Mouse (Mus musculus) hindbrain, postnatal 0 days (tissue): ENCODE data around the gene Itpkb. TPM values are rescaled to one million over a fixed set of nuclear protein-coding genes. Genes with fewer than 3 reads are reported as not detected.

ENCODE experiments used
- ATAC-seq: fragments of 200-750 bp; cut with Nextera tagmentation; 2 replicates; pipeline ENCODE4 v1.8.0; 2017; ENCODE audit warnings: mild to moderate bottlenecking, moderate TSS enrichment, moderate library complexity
- DNase-seq: peaks from one replicate; pipeline ENCODE4 v3.0.0-alpha.2; 2015; ENCODE audit warnings: low spot score
- H3K27ac ChIP-seq: fragments of 300-500 bp; sonication (generic); 2 replicates; pipeline ENCODE4 v1.5.1; 2014; ENCODE audit warnings: mild to moderate bottlenecking
- H3K27me3 ChIP-seq: fragments of 300-500 bp; sonication (generic); 2 replicates; pipeline ENCODE4 v1.6.1; 2014; ENCODE audit warnings: low read length, mixed read lengths; ENCODE audit not compliant: insufficient read depth
- H3K36me3 ChIP-seq: fragments of 300-500 bp; sonication (generic); 2 replicates; pipeline ENCODE4 v1.6.1; 2014; ENCODE audit warnings: low read length, mixed read lengths; ENCODE audit not compliant: insufficient read depth
- H3K4me1 ChIP-seq: fragments of 300-500 bp; sonication (generic); 2 replicates; pipeline ENCODE4 v1.6.1; 2014; ENCODE audit warnings: antibody characterized with exemption, low read length, mixed read lengths; ENCODE audit not compliant: insufficient read depth
- H3K4me2 ChIP-seq: fragments of 300-500 bp; sonication (generic); 2 replicates; pipeline ENCODE4 v1.6.1; 2014; ENCODE audit warnings: low read depth, mild to moderate bottlenecking, low read length, moderate library complexity, mixed read lengths
- H3K4me3 ChIP-seq: fragments of 300-500 bp; sonication (generic); 2 replicates; pipeline ENCODE4 v1.5.1; 2014; ENCODE audit warnings: low read length
- H3K9ac ChIP-seq: fragments of 300-500 bp; sonication (generic); replicated peaks from 2 replicates; pipeline ENCODE4 v1.6.1; 2014; ENCODE audit warnings: mild to moderate bottlenecking, low read length, moderate library complexity, mixed read lengths
- H3K9me3 ChIP-seq: fragments of 300-500 bp; sonication (generic); 2 replicates; pipeline ENCODE4 v1.6.1; 2016; ENCODE audit warnings: low read length, mixed read lengths
- CTCF ChIP-seq: IDR thresholded peaks from 2 replicates; pipeline ENCODE4 v1.5.1; 2016; ENCODE audit warnings: antibody characterized with exemption, control low read depth, low read depth
- WGBS: fragments of 180-500 bp; shearing (Covaris S2); extraction: QIAGEN DNeasy Blood & Tissue Kit; methylation state at CpG from one replicate; pipeline ENCODE4 v1.1.7; 2014; 5-methylcytosine and 5-hydroxymethylcytosine counted together
- polyA plus RNA-seq: library from polyadenylated mRNA; unstranded; fragments of >200 nt; fragmentation: Nextera tagmentation; extraction: Ambion mirVana; gene quantifications from 2 replicates; pipeline ENCODE4 v1.2.1, GENCODE M21; 2015
- total RNA-seq: library from RNA; depleted of rRNA; stranded (reverse); fragments of >200 nt; gene quantifications from 2 replicates; pipeline ENCODE4 v1.2.3, GENCODE M21; 2014; rRNA removed

Gene Itpkb
- total and polyA plus RNA-seq, 2 experiments from 2014 or later, result 4.1 to 19.0 TPM

- no peak for TF ChIP-seq CTCF
- no peak overlapping the region for H3K27ac ChIP-seq
- H3K36me3 ChIP-seq, result no peaks in the 10 kb centered on the region
- H3K9me3 ChIP-seq, result no peaks in the 10 kb centered on the region
- H3K4me3 ChIP-seq, result no peak overlapping the region
- H3K27me3 ChIP-seq, result no peaks in the 10 kb centered on the region
- WGBS, result 67% methylated on average over 5 of the region's 5 CpGs
- no peak overlapping the region for H3K4me2 ChIP-seq
- 0 out of 2 replicates have a peak, but pooled peaks cover 13% of the 10 kb centered on the region for H3K4me1 ChIP-seq
- H3K9ac ChIP-seq, result no peak overlapping the region
- ATAC-seq (no peak), DNase-seq (no peak)
Measured at GRCm38 (mm10) chr1:180464357-180464756, 134.1 kb downstream of the Itpkb start.

GRCm38 (mm10) chr1:180465620-180466019 lies 135.3 kb downstream of the Itpkb start:
- H3K9ac ChIP-seq, result no peak overlapping the region
- no peaks in the 10 kb centered on the region for H3K36me3 ChIP-seq
- WGBS, result 71% methylated on average over 5 of the region's 5 CpGs
- DNase-seq (no peak), ATAC-seq (no peak)
- no peak overlapping the region for H3K27ac ChIP-seq
- no peak overlapping the region for H3K4me3 ChIP-seq
- H3K4me2 ChIP-seq, result no peak overlapping the region
- no peaks in the 10 kb centered on the region for H3K27me3 ChIP-seq
- H3K4me1 ChIP-seq, result 0 out of 2 replicates have a peak, but pooled peaks cover 5% of the 10 kb centered on the region
- no peak for TF ChIP-seq CTCF
- no peaks in the 10 kb centered on the region for H3K9me3 ChIP-seq

- Histone ChIP-seq H3K4me2 (no peak overlapping the region), H3K4me1 (no peaks in the 10 kb centered on the region), H3K27ac (no peak overlapping the region), H3K9ac (no peak overlapping the region), H3K4me3 (no peak overlapping the region), H3K9me3 (no peaks in the 10 kb centered on the region), H3K36me3 (no peaks in the 10 kb centered on the region), H3K27me3 (no peaks in the 10 kb centered on the region)
- ATAC-seq (no peak), DNase-seq (no peak)
- WGBS, result 87% methylated on average over 4 of the region's 4 CpGs
- TF ChIP-seq CTCF, result no peak
Measured at GRCm38 (mm10) chr1:180468004-180468403, 137.7 kb downstream of the Itpkb start.

- TF ChIP-seq CTCF, result no peak
- no peak overlapping the region for H3K4me2 ChIP-seq
- no peaks in the 10 kb centered on the region for H3K9me3 ChIP-seq
- no peak overlapping the region for H3K27ac ChIP-seq
- ATAC-seq (no peak), DNase-seq (no peak)
- no peaks in the 10 kb centered on the region for H3K4me1 ChIP-seq
- H3K4me3 ChIP-seq, result no peak overlapping the region
- no peaks in the 10 kb centered on the region for H3K27me3 ChIP-seq
- no peak overlapping the region for H3K9ac ChIP-seq
- H3K36me3 ChIP-seq, result no peaks in the 10 kb centered on the region
Measured at GRCm38 (mm10) chr1:180473566-180473965, 143.3 kb downstream of the Itpkb start.

Other genes starting within 250 kb of the Itpkb start
- gene Coq8a, start 130.9 kb upstream of the Itpkb start, total RNA-seq, result 3.4 and 6.0 TPM in 2 replicates
- gene Coq8a, start 130.9 kb upstream of the Itpkb start, polyA plus RNA-seq, result 9.2 and 12.2 TPM in 2 replicates
- 26.6 and 33.5 TPM in 2 replicates for gene Psen2, start 67.0 kb upstream of the Itpkb start, total RNA-seq
- 23.2 and 23.7 TPM in 2 replicates for gene Psen2, start 67.0 kb upstream of the Itpkb start, polyA plus RNA-seq
- 105 and 114 TPM in 2 replicates for gene Stum, start 153.0 kb downstream of the Itpkb start, total RNA-seq
- 19.9 and 20.6 TPM in 2 replicates for gene Stum, start 153.0 kb downstream of the Itpkb start, polyA plus RNA-seq
- gene Parp1, start 238.4 kb downstream of the Itpkb start, total RNA-seq, result 74.0 and 76.1 TPM in 2 replicates
- gene Parp1, start 238.4 kb downstream of the Itpkb start, polyA plus RNA-seq, result 53.4 and 57.5 TPM in 2 replicates